Mouse (Mus musculus): ENCODE results near the gene Dclk1. TPM values are rescaled to one million over a fixed set of nuclear protein-coding genes. Genes with fewer than 3 reads are reported as not detected.

Dclk1 gene
- polyA plus RNA-seq, 1 experiment from 2014 or later: 0.01 TPM

GRCm38 (mm10) chr3:55277829-55278228, 35.7 kb downstream of the Dclk1 start:
- H3K36me3 ChIP-seq (ENCODE audit: inconsistent target): no peaks in the 10 kb centered on the region

DNA sequence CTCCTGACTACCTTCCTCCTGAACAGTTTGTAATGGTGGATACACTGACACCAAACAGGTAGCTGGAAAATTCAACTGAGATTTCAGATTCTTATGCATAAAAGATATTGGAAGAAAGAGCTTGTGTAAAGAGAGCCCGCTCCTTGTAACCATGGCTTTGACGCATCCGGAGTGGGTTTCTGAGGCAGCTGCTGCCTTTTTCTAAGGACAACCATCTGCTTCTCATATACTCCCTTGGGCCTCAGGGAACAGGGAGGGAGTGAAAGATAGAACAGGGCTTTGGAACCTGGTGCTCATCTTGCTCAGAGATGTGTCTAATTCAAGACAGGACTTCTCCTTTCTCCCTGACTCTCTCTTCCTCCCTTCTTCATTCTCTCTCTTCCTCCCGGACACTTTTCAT, 37.8 kb downstream of the Dclk1 start:
- 88% methylated on average over 4 of the region's 4 CpGs for WGBS (ENCODE audit: missing documents)
- H3K36me3 ChIP-seq (ENCODE audit: inconsistent target): no peaks in the 10 kb centered on the region
- no peaks in the 10 kb centered on the region for H3K79me2 ChIP-seq (ENCODE audit: inconsistent target)
- no peak overlapping the region for H3K27ac ChIP-seq
- H3K4me3 ChIP-seq (ENCODE audit: inconsistent target): no peak overlapping the region

More at GRCm38 (mm10) chr3:55277829-55278228, 35.7 kb downstream of the Dclk1 start:
- Histone ChIP-seq H3K79me2 (ENCODE audit: inconsistent target) (no peaks in the 10 kb centered on the region), H3K4me3 (ENCODE audit: inconsistent target) (no peak overlapping the region), H3K27ac (no peak overlapping the region)
- 92% methylated on average over 1 of the region's 1 CpGs for WGBS (ENCODE audit: missing documents)

GRCm38 (mm10) chr3:55280471-55280870, 38.3 kb downstream of the Dclk1 start:
- Histone ChIP-seq H3K4me3 (ENCODE audit: inconsistent target) (no peak overlapping the region), H3K27ac (no peak overlapping the region), H3K79me2 (ENCODE audit: inconsistent target) (no peaks in the 10 kb centered on the region), H3K36me3 (ENCODE audit: inconsistent target) (no peaks in the 10 kb centered on the region)

GRCm38 (mm10) chr3:55284215-55284614, 42.1 kb downstream of the Dclk1 start:
- Histone ChIP-seq H3K79me2 (ENCODE audit: inconsistent target) (no peaks in the 10 kb centered on the region), H3K4me3 (ENCODE audit: inconsistent target) (no peak overlapping the region), H3K36me3 (ENCODE audit: inconsistent target) (no peaks in the 10 kb centered on the region), H3K27ac (no peak overlapping the region)
- WGBS (ENCODE audit: missing documents): 71% methylated on average over 3 of the region's 3 CpGs

- Histone ChIP-seq H3K36me3 (ENCODE audit: inconsistent target) (no peaks in the 10 kb centered on the region), H3K27ac (no peak overlapping the region), H3K79me2 (ENCODE audit: inconsistent target) (no peaks in the 10 kb centered on the region), H3K4me3 (ENCODE audit: inconsistent target) (no peak overlapping the region)
- 96% methylated on average over 4 of the region's 4 CpGs for WGBS (ENCODE audit: missing documents)
Observed at GRCm38 (mm10) chr3:55288726-55289125, 46.6 kb downstream of the Dclk1 start.

DNA sequence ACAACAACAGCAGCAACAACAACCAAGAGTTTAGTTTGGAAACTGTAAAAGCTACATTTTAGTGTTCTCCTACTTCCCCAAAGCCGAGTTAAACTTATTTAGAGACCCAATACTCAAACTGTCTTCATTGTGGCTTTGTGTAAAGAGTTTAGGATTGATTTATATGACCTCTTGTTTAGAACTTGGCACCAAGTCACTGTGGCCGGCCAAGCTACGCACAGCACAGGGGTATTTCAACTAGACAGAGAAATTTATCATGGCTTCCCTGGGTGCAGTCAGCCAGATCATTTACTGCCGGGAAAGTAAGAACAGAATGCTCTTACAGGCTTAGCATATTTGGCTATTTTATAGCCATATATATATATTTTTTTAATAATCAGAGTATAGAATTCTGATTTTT, 49.8 kb downstream of the Dclk1 start:
- Histone ChIP-seq H3K4me3 (ENCODE audit: inconsistent target) (no peak overlapping the region), H3K79me2 (ENCODE audit: inconsistent target) (no peaks in the 10 kb centered on the region), H3K27ac (no peak overlapping the region), H3K36me3 (ENCODE audit: inconsistent target) (no peaks in the 10 kb centered on the region)
- WGBS (ENCODE audit: missing documents): 44% methylated on average over 4 of the region's 4 CpGs

GRCm38 (mm10) chr3:55292783-55293430, 50.7 kb downstream of the Dclk1 start:
- Histone ChIP-seq H3K4me3 (ENCODE audit: inconsistent target) (no peak overlapping the region), H3K36me3 (ENCODE audit: inconsistent target) (no peaks in the 10 kb centered on the region), H3K27ac (no peak overlapping the region), H3K79me2 (ENCODE audit: inconsistent target) (no peaks in the 10 kb centered on the region)
- WGBS (ENCODE audit: missing documents): 85% methylated on average over 10 of the region's 10 CpGs

DNA sequence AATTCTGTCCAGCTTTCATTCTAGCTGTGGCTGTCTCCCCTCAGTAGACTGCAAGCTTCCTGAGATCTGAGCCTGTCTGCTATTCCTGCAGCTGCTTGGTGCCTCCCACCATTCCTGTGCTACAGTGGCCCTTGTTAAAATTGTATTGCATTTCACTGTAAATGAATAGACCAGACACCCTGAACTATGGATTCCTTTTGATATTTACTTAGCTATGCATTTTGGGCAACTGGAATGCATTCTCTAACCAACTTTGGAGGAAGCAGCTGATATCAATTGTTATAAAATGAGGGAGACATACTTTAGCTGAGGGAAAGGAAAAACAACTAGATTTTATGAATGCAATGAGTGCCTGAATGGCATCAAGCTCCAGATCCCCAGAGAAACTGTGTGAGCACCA, 63.5 kb downstream of the Dclk1 start:
- no peaks in the 10 kb centered on the region for H3K79me2 ChIP-seq (ENCODE audit: inconsistent target)
- no peak overlapping the region for H3K27ac ChIP-seq
- no peaks in the 10 kb centered on the region for H3K36me3 ChIP-seq (ENCODE audit: inconsistent target)
- no peak overlapping the region for H3K4me3 ChIP-seq (ENCODE audit: inconsistent target)

GRCm38 (mm10) chr3:55307553-55308177, 65.5 kb downstream of the Dclk1 start:
- Histone ChIP-seq H3K27ac (no peak overlapping the region), H3K36me3 (ENCODE audit: inconsistent target) (no peaks in the 10 kb centered on the region), H3K4me3 (ENCODE audit: inconsistent target) (no peak overlapping the region), H3K79me2 (ENCODE audit: inconsistent target) (no peaks in the 10 kb centered on the region)
- WGBS (ENCODE audit: missing documents): 83% methylated on average over 7 of the region's 7 CpGs

- Histone ChIP-seq H3K27ac (no peak overlapping the region), H3K36me3 (ENCODE audit: inconsistent target) (no peaks in the 10 kb centered on the region)
- 87% methylated on average over 8 of the region's 8 CpGs for WGBS (ENCODE audit: missing documents)
Observed at GRCm38 (mm10) chr3:55309961-55310360, 67.8 kb downstream of the Dclk1 start.

GRCm38 (mm10) chr3:55315827-55316226, 73.7 kb downstream of the Dclk1 start:
- H3K36me3 ChIP-seq (ENCODE audit: inconsistent target): no peaks in the 10 kb centered on the region
- H3K79me2 ChIP-seq (ENCODE audit: inconsistent target): no peaks in the 10 kb centered on the region
- H3K27ac ChIP-seq: no peak overlapping the region
- WGBS (ENCODE audit: missing documents): 90% methylated on average over 8 of the region's 8 CpGs
- no peak overlapping the region for H3K4me3 ChIP-seq (ENCODE audit: inconsistent target)

More at GRCm38 (mm10) chr3:55309961-55310360, 67.8 kb downstream of the Dclk1 start:
- H3K79me2 ChIP-seq (ENCODE audit: inconsistent target): no peaks in the 10 kb centered on the region
- no peak overlapping the region for H3K4me3 ChIP-seq (ENCODE audit: inconsistent target)

DNA sequence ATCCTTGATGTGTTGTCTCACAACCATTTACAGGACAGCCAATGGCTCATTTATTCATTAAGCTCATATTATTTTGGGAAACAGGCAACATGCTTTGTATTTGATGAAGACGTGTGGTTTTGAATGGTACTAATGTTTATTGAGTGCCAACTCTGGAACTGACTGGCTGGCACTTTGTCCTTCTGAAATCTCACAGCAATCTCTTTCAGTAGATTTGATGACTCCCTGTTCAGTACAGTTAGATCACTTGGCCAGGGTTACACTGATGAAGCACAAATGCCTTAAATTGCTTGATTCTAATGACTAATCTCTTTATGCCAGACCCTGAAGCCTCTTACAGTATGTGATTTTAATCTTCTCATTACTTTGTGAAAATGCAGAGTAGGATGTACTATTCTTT, 75.9 kb downstream of the Dclk1 start:
- no peak overlapping the region for H3K4me3 ChIP-seq (ENCODE audit: inconsistent target)
- H3K27ac ChIP-seq: no peak overlapping the region
- H3K79me2 ChIP-seq (ENCODE audit: inconsistent target): no peaks in the 10 kb centered on the region
- H3K36me3 ChIP-seq (ENCODE audit: inconsistent target): no peaks in the 10 kb centered on the region
- WGBS (ENCODE audit: missing documents): 91% methylated on average over 1 of the region's 1 CpGs

DNA sequence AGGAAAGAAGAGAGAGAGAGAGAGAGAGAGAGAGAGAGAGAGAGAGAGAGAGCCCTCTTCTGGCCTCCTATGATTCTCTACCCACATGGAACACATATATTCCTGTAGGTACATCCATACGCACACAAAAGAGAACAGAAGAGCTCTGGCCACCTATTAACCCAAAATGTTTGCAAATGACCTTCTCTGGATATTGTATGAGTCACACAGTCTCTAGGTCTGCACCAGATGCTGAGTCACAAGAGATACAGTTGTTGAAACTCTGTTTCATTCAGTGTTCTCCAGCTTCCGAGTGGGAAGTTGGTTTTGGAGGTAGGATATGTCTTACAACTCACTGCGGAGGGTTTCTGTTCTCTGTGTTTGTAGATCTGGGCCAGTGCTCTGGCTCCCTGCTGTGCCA, 78.4 kb downstream of the Dclk1 start:
- Histone ChIP-seq H3K27ac (no peak overlapping the region), H3K4me3 (ENCODE audit: inconsistent target) (no peak overlapping the region), H3K79me2 (ENCODE audit: inconsistent target) (no peaks in the 10 kb centered on the region), H3K36me3 (ENCODE audit: inconsistent target) (no peaks in the 10 kb centered on the region)
- 86% methylated on average over 3 of the region's 3 CpGs for WGBS (ENCODE audit: missing documents)

DNA sequence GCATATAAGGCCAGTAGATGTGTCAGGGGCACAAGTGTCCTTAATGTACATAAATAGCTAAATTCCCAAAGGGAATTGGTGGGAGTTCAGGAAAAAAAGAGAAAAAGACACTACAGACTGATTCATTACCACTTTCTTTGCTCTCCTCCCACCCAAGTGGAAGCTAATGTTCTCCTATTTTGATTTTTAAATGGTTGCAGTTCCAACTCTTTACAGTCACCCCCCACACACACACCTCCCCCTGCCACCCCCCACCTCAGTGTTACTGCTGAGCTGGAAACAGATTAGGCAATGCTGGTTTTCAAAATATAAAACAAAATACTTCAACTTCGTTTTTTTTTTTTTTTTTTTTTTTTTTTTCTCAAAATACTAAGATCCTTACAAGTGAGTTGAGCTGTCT, 81.9 kb downstream of the Dclk1 start:
- Histone ChIP-seq H3K36me3 (ENCODE audit: inconsistent target) (no peaks in the 10 kb centered on the region), H3K27ac (no peak overlapping the region), H3K79me2 (ENCODE audit: inconsistent target) (no peaks in the 10 kb centered on the region), H3K4me3 (ENCODE audit: inconsistent target) (no peak overlapping the region)
- WGBS (ENCODE audit: missing documents): 100% methylated on average over 1 of the region's 1 CpGs

- 87% methylated on average over 4 of the region's 4 CpGs for WGBS (ENCODE audit: missing documents)
- H3K27ac ChIP-seq: no peak overlapping the region
- H3K79me2 ChIP-seq (ENCODE audit: inconsistent target): no peaks in the 10 kb centered on the region
Observed at GRCm38 (mm10) chr3:55330496-55330895, 88.3 kb downstream of the Dclk1 start.

DNA sequence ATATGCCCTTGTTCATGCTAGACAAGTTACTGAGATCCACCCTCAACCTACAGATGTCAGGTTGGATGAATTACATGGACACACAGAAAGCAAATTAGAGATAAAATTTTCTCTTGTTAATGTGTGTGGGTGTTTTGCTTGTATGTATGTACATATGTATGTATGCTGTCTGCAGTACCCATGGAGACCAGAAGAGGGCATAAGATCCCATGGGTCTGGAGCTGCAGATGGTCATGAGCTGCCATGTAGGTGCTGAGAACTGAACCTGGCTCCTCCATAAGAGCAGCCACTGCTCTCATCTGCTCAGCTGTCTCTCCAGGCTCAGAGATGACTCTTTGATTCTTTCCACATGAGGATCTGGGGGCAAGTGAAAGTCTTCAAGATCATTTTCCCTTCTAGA, 89.5 kb downstream of the Dclk1 start:
- no peaks in the 10 kb centered on the region for H3K36me3 ChIP-seq (ENCODE audit: inconsistent target)
- no peak overlapping the region for H3K27ac ChIP-seq
- H3K4me3 ChIP-seq (ENCODE audit: inconsistent target): no peak overlapping the region

More at GRCm38 (mm10) chr3:55330496-55330895, 88.3 kb downstream of the Dclk1 start:
- Histone ChIP-seq H3K4me3 (ENCODE audit: inconsistent target) (no peak overlapping the region), H3K36me3 (ENCODE audit: inconsistent target) (no peaks in the 10 kb centered on the region)

More for the DNA sequence above, 89.5 kb downstream of the Dclk1 start:
- no peaks in the 10 kb centered on the region for H3K79me2 ChIP-seq (ENCODE audit: inconsistent target)
